Mouse (Mus musculus) layer of hippocampus, adult 6 months (tissue): ENCODE measurements around the gene Cic. TPM values are rescaled to one million over a fixed set of nuclear protein-coding genes. Genes with fewer than 3 reads are reported as not detected.

Source experiments
- long read RNA-seq, 2 experiments: library from polyadenylated mRNA; unstranded; transcript quantifications; one replicate each; pipeline ENCODE4 v2.0.0; 2019 to 2020
- microRNA-seq: library from miRNA; unstranded; fragments of <30 nt; microRNA quantifications from one replicate; pipeline ENCODE4 v1.2.0, GENCODE M21; 2020
- polyA plus RNA-seq: library from polyadenylated mRNA; unstranded; fragments of <200 nt; fragmentation: Nextera tagmentation; gene quantifications from 2 replicates; pipeline ENCODE4 v1.2.3, GENCODE M21; 2021

Gene Cic
- 29.7 and 30.9 TPM in 2 replicates for polyA plus RNA-seq
- long read RNA-seq, experiment 1, partial matches to known transcripts = 5 of 11 reads
- long read RNA-seq, experiment 1, other reads (novel, unspliced or antisense) = 5 of 11 reads
- long read RNA-seq, experiment 2, partial matches to known transcripts = 24 of 28 reads
- long read RNA-seq, experiment 2, other reads (novel, unspliced or antisense) = 4 of 28 reads

GRCm38 (mm10) chr7:25267301-25267750 is at the start of gene Cic:
Cic (plus strand) TSS chr7:25267704.

GRCm38 (mm10) chr7:25220457-25221101 is 46.9 kb upstream of the Cic start, which contains the start of gene Dedd2:
Dedd2 (minus strand) TSS chr7:25220615.

GRCm38 (mm10) chr7:25221102-25221883 is 46.2 kb upstream of the Cic start, which contains the start of gene Zfp526:
Zfp526 (plus strand) TSS chr7:25221425.

GRCm38 (mm10) chr7:25237249-25238014 is 30.1 kb upstream of the Cic start, which contains the start of gene Gsk3a:
Gsk3a (minus strand) TSS chr7:25237851.

GRCm38 (mm10) chr7:25250141-25250972 is 17.1 kb upstream of the Cic start, which contains the start of gene Erf:
Erf (minus strand) TSS chr7:25250761.

GRCm38 (mm10) chr7:25297454-25298325 is 30.2 kb downstream of the Cic start, which contains the start of gene Pafah1b3:
Pafah1b3 (minus strand) TSS chr7:25297986.

GRCm38 (mm10) chr7:25301063-25301462 is 33.6 kb downstream of the Cic start, which contains the start of gene Prr19:
Prr19 (plus strand) TSS chr7:25301411.

GRCm38 (mm10) chr7:25305956-25306613 is 38.6 kb downstream of the Cic start, which contains the start of gene Tmem145:
Tmem145 (plus strand) TSS chr7:25306106.

GRCm38 (mm10) chr7:25316532-25317445 is 49.3 kb downstream of the Cic start, which contains the start of gene Megf8:
Megf8 (plus strand) TSS chr7:25317164.

Small RNA genes within 50 kb of the gene (microRNA-seq; reads per million reads assigned to microRNA genes)
- gene Mir7048 = not detected

Other genes with a start within 250 kb of the Cic start
- gene Grik5, start 195.4 kb upstream of the Cic start, polyA plus RNA-seq = 5.7 and 7.1 TPM in 2 replicates
- 24.9 TPM in 2 replicates for gene Zfp574, start 195.1 kb upstream of the Cic start, polyA plus RNA-seq
- 0.82 and 0.90 TPM in 2 replicates for gene Pou2f2, start 88.0 kb upstream of the Cic start, polyA plus RNA-seq
- gene Dedd2, start 47.1 kb upstream of the Cic start, polyA plus RNA-seq = 12.5 and 13.0 TPM in 2 replicates
- gene Zfp526, start 46.3 kb upstream of the Cic start, polyA plus RNA-seq = 0.44 and 0.52 TPM in 2 replicates
- 10.0 and 12.5 TPM in 2 replicates for gene Gsk3a, start 29.9 kb upstream of the Cic start, polyA plus RNA-seq
- gene Erf, start 16.9 kb upstream of the Cic start, polyA plus RNA-seq = 3.8 and 5.9 TPM in 2 replicates
- gene Pafah1b3, start 30.3 kb downstream of the Cic start, polyA plus RNA-seq = 41.6 and 50.0 TPM in 2 replicates
- gene Prr19, start 33.7 kb downstream of the Cic start, polyA plus RNA-seq = 0.15 TPM in 1 of 2 replicates, not detected in the other
- gene Tmem145, start 38.4 kb downstream of the Cic start, polyA plus RNA-seq = 6.3 and 8.2 TPM in 2 replicates
- 6.5 and 6.8 TPM in 2 replicates for gene Megf8, start 49.5 kb downstream of the Cic start, polyA plus RNA-seq
- 0.21 TPM in 1 of 2 replicates, not detected in the other for gene Cnfn, start 102.0 kb downstream of the Cic start, polyA plus RNA-seq
- gene Lipe, start 131.0 kb downstream of the Cic start, polyA plus RNA-seq = 5.1 and 5.6 TPM in 2 replicates
- not detected in 2 replicates for gene Cxcl17, start 145.2 kb downstream of the Cic start, polyA plus RNA-seq
- gene Ceacam1, start 209.9 kb downstream of the Cic start, polyA plus RNA-seq = 3.6 and 4.8 TPM in 2 replicates